Mouse (Mus musculus): Measurements from ENCODE around the gene Prl8a9. TPM values are rescaled to one million over a fixed set of nuclear protein-coding genes. Genes with fewer than 3 reads are reported as not detected.

Prl8a9 gene
- total RNA-seq (2012; rRNA removed), result not detected in 2 replicates

DNA sequence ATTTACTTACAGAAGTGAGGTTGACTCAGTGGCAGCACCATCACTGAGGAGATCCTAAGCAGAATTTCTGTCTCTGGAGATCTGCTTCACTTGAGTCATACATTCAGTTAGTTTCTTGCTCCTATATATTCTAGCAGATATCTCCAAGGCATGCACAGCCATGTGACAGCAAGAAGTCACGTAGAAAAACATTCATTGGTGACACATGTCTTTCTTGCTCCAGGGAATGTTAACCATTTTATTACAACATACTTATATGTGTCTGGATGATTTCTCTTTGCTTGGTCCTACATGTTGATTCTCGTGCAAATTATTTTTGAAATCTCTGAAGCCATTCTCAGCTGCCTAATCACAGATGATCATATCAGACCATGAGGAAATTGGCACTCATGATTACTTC is at the start of gene Prl8a9:
Gene Prl8a9 (minus strand): TSS at position 101 of the 400 bp plus-strand sequence.
- no peak for DNase-seq (ENCODE audit: low read depth, low spot score)
- H3K36me3 ChIP-seq (ENCODE audit: control insufficient read depth, insufficient read depth, low read length, poor library complexity, severe bottlenecking), result no peaks in the 10 kb centered on the region
- H3K4me3 ChIP-seq (ENCODE audit: insufficient read depth in 1 of 2, low read depth in 1 of 2, low read length in 2 of 2, poor library complexity in 1 of 2, severe bottlenecking in 1 of 2), result no peak within 1 kb of the TSS
- no peak within 1 kb of the TSS for H3K27ac ChIP-seq (ENCODE audit: insufficient read depth, low read depth, low read length, poor library complexity, severe bottlenecking)
- TF ChIP-seq ZNF384 (IDR thresholded peaks at IDR 0.05; ENCODE audit: low read depth, low read length) (no peak), CHD2 (IDR thresholded peaks at IDR 0.05; ENCODE audit: low read depth, low read length) (no peak), MAFK (IDR thresholded peaks at IDR 0.05; ENCODE audit: insufficient read depth, low read depth, low read length) (no peak), ZC3H11A (IDR thresholded peaks at IDR 0.05; ENCODE audit: borderline replicate concordance, low read depth, low read length) (no peak), HCFC1 (IDR thresholded peaks at IDR 0.05; ENCODE audit: borderline replicate concordance, insufficient read depth, low read length) (no peak)
- H3K9me3 ChIP-seq (ENCODE audit: control insufficient read depth, insufficient read depth, low read depth, low read length), result no peaks in the 10 kb centered on the region
- in situ Hi-C loops (cut with MboI; ENCODE audit: low sequenced_read_pairs in 2 of 2, unreplicated experiment in 2 of 2), result no loop called here
- no peaks in the 10 kb centered on the region for H3K4me1 ChIP-seq (ENCODE audit: control insufficient read depth in 2 of 2, insufficient read depth in 2 of 2, low read length in 2 of 2, poor library complexity in 1 of 2)
- no peak within 1 kb of the TSS for H3K9ac ChIP-seq (ENCODE audit: insufficient read depth, low read depth, low read length, poor library complexity, severe bottlenecking)

GRCm38 (mm10) chr13:27610482-27610881 is 46.1 kb upstream of the Prl8a9 start, which contains the start of gene Prl7b1:
Gene Prl7b1 (minus strand): TSS chr13:27610582.
- no peak for DNase-seq (ENCODE audit: low read depth, low spot score)
- TF ChIP-seq HCFC1 (IDR thresholded peaks at IDR 0.05; ENCODE audit: borderline replicate concordance, insufficient read depth, low read length) (no peak), CHD2 (IDR thresholded peaks at IDR 0.05; ENCODE audit: low read depth, low read length) (no peak)
- H3K4me3 ChIP-seq (ENCODE audit: insufficient read depth in 1 of 2, low read depth in 1 of 2, low read length in 2 of 2, poor library complexity in 1 of 2, severe bottlenecking in 1 of 2), result no peak within 1 kb of the TSS
- no peaks in the 10 kb centered on the region for H3K4me1 ChIP-seq (ENCODE audit: control insufficient read depth in 2 of 2, insufficient read depth in 2 of 2, low read length in 2 of 2, poor library complexity in 1 of 2)
- no peak within 1 kb of the TSS for H3K27ac ChIP-seq (ENCODE audit: insufficient read depth, low read depth, low read length, poor library complexity, severe bottlenecking)
- in situ Hi-C loops (cut with MboI; ENCODE audit: low sequenced_read_pairs in 2 of 2, unreplicated experiment in 2 of 2), result no loop called here
- no peak within 1 kb of the TSS for H3K9ac ChIP-seq (ENCODE audit: insufficient read depth, low read depth, low read length, poor library complexity, severe bottlenecking)
- H3K36me3 ChIP-seq (ENCODE audit: control insufficient read depth, insufficient read depth, low read length, poor library complexity, severe bottlenecking), result no peaks in the 10 kb centered on the region
- no peaks in the 10 kb centered on the region for H3K9me3 ChIP-seq (ENCODE audit: control insufficient read depth, insufficient read depth, low read depth, low read length)

DNA sequence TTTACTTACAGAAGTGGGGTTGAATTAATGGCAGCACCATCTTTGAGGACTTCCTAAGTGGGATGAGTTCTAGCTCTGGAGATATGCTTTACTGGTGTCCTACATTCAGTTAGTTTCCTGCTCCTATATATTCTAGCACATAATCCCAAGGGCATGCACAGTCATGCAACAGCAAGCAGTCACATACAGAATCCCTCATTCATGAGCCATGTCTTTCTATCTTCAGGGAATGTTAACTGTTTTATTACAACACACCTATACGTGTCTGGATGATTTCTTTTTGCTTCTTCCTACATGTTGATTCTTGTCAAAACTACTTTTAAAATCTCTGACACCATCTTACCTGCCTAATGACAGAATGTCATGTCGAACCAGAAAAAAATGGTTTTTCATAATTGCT is 17.7 kb upstream of the Prl8a9 start, which contains the start of gene Prl8a1:
Gene Prl8a1 (minus strand): TSS at position 101 of the 400 bp plus-strand sequence.
- no peak for DNase-seq (ENCODE audit: low read depth, low spot score)
- no peaks in the 10 kb centered on the region for H3K36me3 ChIP-seq (ENCODE audit: control insufficient read depth, insufficient read depth, low read length, poor library complexity, severe bottlenecking)
- no peak within 1 kb of the TSS for H3K4me3 ChIP-seq (ENCODE audit: insufficient read depth in 1 of 2, low read depth in 1 of 2, low read length in 2 of 2, poor library complexity in 1 of 2, severe bottlenecking in 1 of 2)
- H3K9ac ChIP-seq (ENCODE audit: insufficient read depth, low read depth, low read length, poor library complexity, severe bottlenecking), result no peak within 1 kb of the TSS
- no peaks in the 10 kb centered on the region for H3K4me1 ChIP-seq (ENCODE audit: control insufficient read depth in 2 of 2, insufficient read depth in 2 of 2, low read length in 2 of 2, poor library complexity in 1 of 2)
- H3K9me3 ChIP-seq (ENCODE audit: control insufficient read depth, insufficient read depth, low read depth, low read length), result no peaks in the 10 kb centered on the region
- in situ Hi-C loops (cut with MboI; ENCODE audit: low sequenced_read_pairs in 2 of 2, unreplicated experiment in 2 of 2), result no loop called here
- H3K27ac ChIP-seq (ENCODE audit: insufficient read depth, low read depth, low read length, poor library complexity, severe bottlenecking), result no peak within 1 kb of the TSS
- TF ChIP-seq MAFK (IDR thresholded peaks at IDR 0.05; ENCODE audit: insufficient read depth, low read depth, low read length) (no peak), HCFC1 (IDR thresholded peaks at IDR 0.05; ENCODE audit: borderline replicate concordance, insufficient read depth, low read length) (no peak), ZC3H11A (IDR thresholded peaks at IDR 0.05; ENCODE audit: borderline replicate concordance, low read depth, low read length) (no peak), ZNF384 (IDR thresholded peaks at IDR 0.05; ENCODE audit: low read depth, low read length) (no peak), CHD2 (IDR thresholded peaks at IDR 0.05; ENCODE audit: low read depth, low read length) (no peak)

GRCm38 (mm10) chr13:27553336-27553735 is 11.1 kb downstream of the Prl8a9 start:
- in situ Hi-C loops (cut with MboI; ENCODE audit: low sequenced_read_pairs in 2 of 2, unreplicated experiment in 2 of 2), result no loop called here
- no peaks in the 10 kb centered on the region for H3K4me1 ChIP-seq (ENCODE audit: control insufficient read depth in 2 of 2, insufficient read depth in 2 of 2, low read length in 2 of 2, poor library complexity in 1 of 2)
- no peak for DNase-seq (ENCODE audit: low read depth, low spot score)
- no peak overlapping the region for H3K4me3 ChIP-seq (ENCODE audit: insufficient read depth in 1 of 2, low read depth in 1 of 2, low read length in 2 of 2, poor library complexity in 1 of 2, severe bottlenecking in 1 of 2)
- H3K9ac ChIP-seq (ENCODE audit: insufficient read depth, low read depth, low read length, poor library complexity, severe bottlenecking), result no peak overlapping the region
- H3K9me3 ChIP-seq (ENCODE audit: control insufficient read depth, insufficient read depth, low read depth, low read length), result no peaks in the 10 kb centered on the region
- no peak for TF ChIP-seq CHD2 (IDR thresholded peaks at IDR 0.05; ENCODE audit: low read depth, low read length)
- TF ChIP-seq ZNF384 (IDR thresholded peaks at IDR 0.05; ENCODE audit: low read depth, low read length), result no peak
- no peak for TF ChIP-seq ZC3H11A (IDR thresholded peaks at IDR 0.05; ENCODE audit: borderline replicate concordance, low read depth, low read length)
- no peak for TF ChIP-seq HCFC1 (IDR thresholded peaks at IDR 0.05; ENCODE audit: borderline replicate concordance, insufficient read depth, low read length)
- no peak for TF ChIP-seq MAFK (IDR thresholded peaks at IDR 0.05; ENCODE audit: insufficient read depth, low read depth, low read length)
- H3K27ac ChIP-seq (ENCODE audit: insufficient read depth, low read depth, low read length, poor library complexity, severe bottlenecking), result no peak overlapping the region
- no peaks in the 10 kb centered on the region for H3K36me3 ChIP-seq (ENCODE audit: control insufficient read depth, insufficient read depth, low read length, poor library complexity, severe bottlenecking)

DNA sequence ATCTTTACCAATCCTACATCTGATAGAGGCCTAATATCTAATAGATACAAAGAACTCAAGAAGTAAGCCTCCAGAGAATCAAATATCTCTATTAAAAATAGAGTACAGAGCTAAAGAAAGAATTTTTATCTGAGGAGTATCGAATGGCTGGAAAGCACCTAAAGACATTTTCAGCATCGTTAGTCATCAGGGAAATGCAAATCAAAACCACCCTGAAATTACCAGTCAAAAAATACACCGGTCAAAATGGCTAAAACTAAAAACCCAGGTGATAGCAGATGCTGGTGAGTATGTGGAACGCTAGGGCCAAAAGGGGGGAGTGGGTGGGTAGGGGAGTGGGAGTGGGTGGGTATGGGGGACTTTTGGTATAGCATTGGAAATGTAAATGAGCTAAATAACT is 41.2 kb downstream of the Prl8a9 start:
- no peaks in the 10 kb centered on the region for H3K9me3 ChIP-seq (ENCODE audit: control insufficient read depth, insufficient read depth, low read depth, low read length)
- H3K9ac ChIP-seq (ENCODE audit: insufficient read depth, low read depth, low read length, poor library complexity, severe bottlenecking), result no peak overlapping the region
- TF ChIP-seq MAFK (IDR thresholded peaks at IDR 0.05; ENCODE audit: insufficient read depth, low read depth, low read length) (no peak), ZC3H11A (IDR thresholded peaks at IDR 0.05; ENCODE audit: borderline replicate concordance, low read depth, low read length) (no peak), ZNF384 (IDR thresholded peaks at IDR 0.05; ENCODE audit: low read depth, low read length) (no peak), HCFC1 (IDR thresholded peaks at IDR 0.05; ENCODE audit: borderline replicate concordance, insufficient read depth, low read length) (no peak), CHD2 (IDR thresholded peaks at IDR 0.05; ENCODE audit: low read depth, low read length) (no peak)
- H3K4me3 ChIP-seq (ENCODE audit: insufficient read depth in 1 of 2, low read depth in 1 of 2, low read length in 2 of 2, poor library complexity in 1 of 2, severe bottlenecking in 1 of 2), result no peak overlapping the region
- in situ Hi-C loops (cut with MboI; ENCODE audit: low sequenced_read_pairs in 2 of 2, unreplicated experiment in 2 of 2), result no loop called here
- no peaks in the 10 kb centered on the region for H3K36me3 ChIP-seq (ENCODE audit: control insufficient read depth, insufficient read depth, low read length, poor library complexity, severe bottlenecking)
- no peak for DNase-seq (ENCODE audit: low read depth, low spot score)
- H3K4me1 ChIP-seq (ENCODE audit: control insufficient read depth in 2 of 2, insufficient read depth in 2 of 2, low read length in 2 of 2, poor library complexity in 1 of 2), result no peaks in the 10 kb centered on the region
- no peak overlapping the region for H3K27ac ChIP-seq (ENCODE audit: insufficient read depth, low read depth, low read length, poor library complexity, severe bottlenecking)
